Mouse (Mus musculus): ENCODE data around the gene C3.

DNA sequence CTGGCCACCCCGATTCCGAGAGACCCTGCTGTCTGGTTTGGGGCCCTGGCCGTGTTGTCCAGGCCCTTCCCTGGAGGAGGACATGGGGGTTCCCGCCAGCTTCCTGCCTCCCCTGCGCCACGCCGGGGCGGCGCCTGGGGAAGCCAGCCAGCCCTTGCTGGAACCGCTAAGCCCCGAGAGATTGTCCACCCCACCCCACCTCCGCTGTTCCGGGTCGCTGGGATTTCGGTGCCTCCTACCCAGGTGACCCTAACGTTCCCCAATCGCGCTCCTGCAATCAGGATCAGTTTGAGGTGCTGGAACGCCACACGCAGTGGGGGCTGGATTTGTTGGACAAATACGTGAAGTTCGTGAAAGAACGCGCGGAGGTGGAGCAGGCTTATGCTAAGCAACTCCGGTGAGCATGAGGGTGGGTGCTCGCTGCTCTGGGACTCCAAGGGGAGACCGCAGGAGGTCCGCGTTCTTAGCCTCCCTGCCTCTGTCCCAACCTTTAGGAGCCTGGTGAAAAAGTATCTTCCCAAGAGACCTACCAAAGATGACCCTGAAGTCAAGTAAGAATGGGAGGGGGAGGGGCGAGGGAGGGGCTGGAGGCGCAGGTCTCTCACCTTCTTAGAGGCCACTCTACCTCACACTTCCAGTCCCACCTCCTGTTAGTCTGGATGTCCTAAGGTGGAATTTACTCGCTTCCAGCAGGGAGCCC is 22.7 kb upstream of the C3 start:
- TF ChIP-seq CTCF (IDR thresholded peaks at IDR 0.05; ENCODE audit: extremely low read depth, insufficient read depth, insufficient read length, insufficient replicate concordance) (no peak), POLR2A (IDR thresholded peaks at IDR 0.05; ENCODE audit: low read depth, low read length) (no peak)
